Mouse (Mus musculus): Measurements from ENCODE around the gene Utp14b. TPM values are rescaled to one million over a fixed set of nuclear protein-coding genes. Genes with fewer than 3 reads are reported as not detected.

Utp14b gene
- total RNA-seq (2014; fragmentation: Nextera tagmentation) = 6.1 and 10.7 TPM in 2 replicates
- total RNA-seq (2017) = 8.1 and 18.0 TPM in 2 replicates

- ATAC-seq (replicated peaks; ENCODE audit: low FRiP score, low TSS enrichment, poor library complexity, severe bottlenecking) = peak; percentile 98
Measured at GRCm38 (mm10) chr1:78657671-78658440, at the start of gene Utp14b, which contains the start of gene Acsl3. Gene Utp14b, plus strand, starts transcription at chr1:78658038. Gene Acsl3, plus strand, starts transcription at chr1:78657825.

GRCm38 (mm10) chr1:78609134-78609907 is 48.5 kb upstream of the Utp14b start:
- ATAC-seq (replicated peaks; ENCODE audit: low FRiP score, low TSS enrichment, poor library complexity, severe bottlenecking) = no peak

GRCm38 (mm10) chr1:78611039-78611438 is 46.8 kb upstream of the Utp14b start:
- no peak for ATAC-seq (replicated peaks; ENCODE audit: low FRiP score, low TSS enrichment, poor library complexity, severe bottlenecking)

GRCm38 (mm10) chr1:78612959-78613358 is 44.9 kb upstream of the Utp14b start:
- no peak for ATAC-seq (replicated peaks; ENCODE audit: low FRiP score, low TSS enrichment, poor library complexity, severe bottlenecking)

GRCm38 (mm10) chr1:78624352-78624751 is 33.5 kb upstream of the Utp14b start:
- no peak for ATAC-seq (replicated peaks; ENCODE audit: low FRiP score, low TSS enrichment, poor library complexity, severe bottlenecking)

GRCm38 (mm10) chr1:78634486-78634885 is 23.4 kb upstream of the Utp14b start:
- ATAC-seq (replicated peaks; ENCODE audit: low FRiP score, low TSS enrichment, poor library complexity, severe bottlenecking) = no peak

GRCm38 (mm10) chr1:78640871-78641270 is 17.0 kb upstream of the Utp14b start:
- ATAC-seq (replicated peaks; ENCODE audit: low FRiP score, low TSS enrichment, poor library complexity, severe bottlenecking) = no peak

- ATAC-seq (replicated peaks; ENCODE audit: low FRiP score, low TSS enrichment, poor library complexity, severe bottlenecking) = no peak
Measured at GRCm38 (mm10) chr1:78641791-78642190, 16.0 kb upstream of the Utp14b start.

GRCm38 (mm10) chr1:78642197-78642596 is 15.6 kb upstream of the Utp14b start:
- no peak for ATAC-seq (replicated peaks; ENCODE audit: low FRiP score, low TSS enrichment, poor library complexity, severe bottlenecking)

- no peak for ATAC-seq (replicated peaks; ENCODE audit: low FRiP score, low TSS enrichment, poor library complexity, severe bottlenecking)
Measured at GRCm38 (mm10) chr1:78647317-78647885, 10.4 kb upstream of the Utp14b start.

GRCm38 (mm10) chr1:78649269-78650061 is 8.4 kb upstream of the Utp14b start:
- ATAC-seq (replicated peaks; ENCODE audit: low FRiP score, low TSS enrichment, poor library complexity, severe bottlenecking) = no peak

- ATAC-seq (replicated peaks; ENCODE audit: low FRiP score, low TSS enrichment, poor library complexity, severe bottlenecking) = no peak
Measured at GRCm38 (mm10) chr1:78656472-78656871, 1.4 kb upstream of the Utp14b start.

- ATAC-seq (replicated peaks; ENCODE audit: low FRiP score, low TSS enrichment, poor library complexity, severe bottlenecking) = no peak
Measured at GRCm38 (mm10) chr1:78657021-78657629, 713 bp upstream of the Utp14b start.

- peak; percentile 32; the same call in 1 of the 2 replicates for ATAC-seq (replicated peaks; ENCODE audit: low FRiP score, low TSS enrichment, poor library complexity, severe bottlenecking)
Measured at GRCm38 (mm10) chr1:78658441-78659269, 817 bp downstream of the Utp14b start.

GRCm38 (mm10) chr1:78659270-78659823 is 1.5 kb downstream of the Utp14b start:
- ATAC-seq (replicated peaks; ENCODE audit: low FRiP score, low TSS enrichment, poor library complexity, severe bottlenecking) = no peak

- no peak for ATAC-seq (replicated peaks; ENCODE audit: low FRiP score, low TSS enrichment, poor library complexity, severe bottlenecking)
Measured at GRCm38 (mm10) chr1:78664326-78664725, 6.5 kb downstream of the Utp14b start.

- no peak for ATAC-seq (replicated peaks; ENCODE audit: low FRiP score, low TSS enrichment, poor library complexity, severe bottlenecking)
Measured at GRCm38 (mm10) chr1:78665954-78666499, 8.2 kb downstream of the Utp14b start.

- ATAC-seq (replicated peaks; ENCODE audit: low FRiP score, low TSS enrichment, poor library complexity, severe bottlenecking) = no peak
Measured at GRCm38 (mm10) chr1:78666585-78666984, 8.7 kb downstream of the Utp14b start.
